Mouse (Mus musculus): ENCODE results near the gene Il22.
A peak's percentile ranks its signal among the peaks of the same experiment; 100 is the strongest.
"Not testable (repeated sequence)": the region's sequence is repeated elsewhere in the genome, so short reads cannot be mapped to it uniquely, and the experiment has no call there.

The Il22 gene

DNA sequence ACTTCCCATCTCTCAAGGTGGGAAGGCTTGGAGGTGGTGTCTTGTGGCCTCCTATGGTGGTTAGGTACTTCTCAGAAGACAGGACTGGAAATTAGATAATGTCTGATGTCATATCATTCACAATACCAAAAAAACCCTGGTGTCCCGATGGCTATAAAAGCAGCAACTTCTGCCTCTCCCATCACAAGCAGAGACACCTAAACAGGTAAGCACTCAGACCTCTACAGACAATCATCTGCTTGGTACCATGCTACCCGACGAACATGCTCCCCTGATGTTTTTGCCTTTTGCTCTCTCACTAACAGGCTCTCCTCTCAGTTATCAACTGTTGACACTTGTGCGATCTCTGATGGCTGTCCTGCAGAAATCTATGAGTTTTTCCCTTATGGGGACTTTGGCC is at the start of gene Il22:
Il22 (plus strand) TSS at position 301 of the 400 bp plus-strand sequence.
- no peak for DNase-seq (ENCODE audit: low spot score)

DNA sequence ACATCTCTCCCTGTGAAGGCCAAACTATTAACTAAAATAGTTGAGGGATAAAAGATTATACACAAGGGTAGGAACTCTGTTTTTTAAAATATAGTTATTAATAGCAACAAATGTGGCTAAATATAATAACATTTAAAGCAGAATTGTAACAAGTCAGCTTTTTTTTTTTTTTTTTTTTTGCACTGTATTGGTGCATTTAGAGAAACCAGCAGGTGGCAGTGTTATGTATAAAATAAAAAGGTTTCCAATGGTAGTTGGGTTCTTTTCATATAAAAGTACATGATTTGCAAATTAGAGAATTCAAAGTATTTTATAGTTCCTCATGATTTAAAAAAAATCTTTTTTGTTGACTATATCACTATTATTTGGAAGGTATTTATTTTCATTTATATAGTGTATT is 48.8 kb upstream of the Il22 start:
- DNase-seq (ENCODE audit: low spot score) = peak; percentile 22

DNA sequence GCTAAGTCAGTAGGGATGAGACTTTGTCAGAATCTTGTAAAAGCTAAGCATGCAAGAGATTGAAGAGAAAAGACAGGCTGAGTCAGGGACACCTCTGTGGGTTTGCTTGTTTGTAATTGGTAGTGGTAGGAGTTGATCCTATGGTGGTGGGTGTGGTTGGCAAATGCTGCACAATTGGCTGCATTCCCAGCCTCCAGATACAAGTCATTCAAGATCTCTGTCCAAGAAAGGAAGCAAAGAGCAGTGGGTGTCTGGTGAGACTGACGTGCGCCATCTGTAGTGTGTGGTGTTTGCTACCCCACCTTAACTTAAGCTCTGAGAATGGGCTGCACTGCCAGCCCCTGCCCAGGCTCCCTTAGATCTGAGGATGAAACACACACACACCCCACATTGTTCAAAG is 43.6 kb upstream of the Il22 start:
- DNase-seq (ENCODE audit: low spot score) = peak; percentile 32

DNA sequence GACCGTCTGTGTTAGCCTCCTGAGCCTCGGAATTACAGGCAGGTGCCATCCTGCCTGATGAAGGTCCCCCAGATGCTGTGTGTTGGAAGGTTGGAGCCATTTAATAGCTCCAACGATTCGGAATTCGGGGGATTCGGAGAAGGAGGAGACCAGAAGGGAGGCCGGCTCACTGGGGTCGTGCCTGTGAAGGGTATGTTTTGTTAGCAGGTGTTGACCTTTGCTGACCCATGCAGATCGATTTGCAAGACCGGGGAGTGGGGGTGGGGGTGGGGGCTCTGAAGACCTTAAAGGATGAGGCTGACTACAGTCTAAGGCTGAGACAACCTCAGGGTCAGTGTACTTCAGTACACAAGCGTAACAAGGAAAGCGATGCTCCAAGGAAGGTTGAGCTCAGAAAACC is 35.5 kb upstream of the Il22 start:
- no peak for DNase-seq (ENCODE audit: low spot score)

DNA sequence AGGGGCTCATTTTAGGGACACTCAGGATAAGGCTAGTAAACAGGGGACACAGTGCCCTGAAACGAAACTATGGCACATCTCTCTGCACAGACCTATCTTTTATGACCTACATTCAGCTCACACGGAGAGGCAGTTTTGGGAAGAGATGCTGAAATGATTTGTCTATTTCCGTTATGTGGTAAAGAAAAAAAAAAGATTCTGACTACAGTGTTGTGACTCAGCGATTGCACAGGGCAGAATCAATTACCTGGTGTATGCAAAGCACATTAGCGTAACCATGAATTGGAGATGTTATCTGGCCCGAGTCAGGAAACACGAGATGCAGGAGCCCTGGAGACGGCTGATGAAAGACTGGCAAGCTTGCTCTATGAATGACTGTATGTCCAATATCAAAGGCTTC is 32.3 kb upstream of the Il22 start:
- no peak for DNase-seq (ENCODE audit: low spot score)

DNA sequence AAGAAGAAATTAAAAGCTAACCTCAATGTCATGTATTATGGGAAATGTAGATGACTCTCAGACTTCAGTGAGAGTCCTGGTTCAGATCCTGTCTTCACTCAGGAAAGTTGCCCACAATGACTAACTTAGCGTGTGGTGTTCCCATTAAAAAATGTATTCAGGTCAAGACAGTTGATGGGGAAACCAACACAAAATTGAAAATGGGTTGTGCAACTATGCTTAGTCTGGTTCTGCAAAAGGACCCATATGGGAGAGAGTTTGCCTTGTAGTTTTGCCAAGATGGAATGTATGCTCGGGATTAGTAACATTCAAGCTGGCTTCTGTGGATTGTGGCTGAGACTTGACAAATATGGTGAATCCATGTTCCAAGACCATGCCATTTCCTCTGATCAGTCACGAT is 31.9 kb upstream of the Il22 start:
- DNase-seq (ENCODE audit: low spot score) = no peak

DNA sequence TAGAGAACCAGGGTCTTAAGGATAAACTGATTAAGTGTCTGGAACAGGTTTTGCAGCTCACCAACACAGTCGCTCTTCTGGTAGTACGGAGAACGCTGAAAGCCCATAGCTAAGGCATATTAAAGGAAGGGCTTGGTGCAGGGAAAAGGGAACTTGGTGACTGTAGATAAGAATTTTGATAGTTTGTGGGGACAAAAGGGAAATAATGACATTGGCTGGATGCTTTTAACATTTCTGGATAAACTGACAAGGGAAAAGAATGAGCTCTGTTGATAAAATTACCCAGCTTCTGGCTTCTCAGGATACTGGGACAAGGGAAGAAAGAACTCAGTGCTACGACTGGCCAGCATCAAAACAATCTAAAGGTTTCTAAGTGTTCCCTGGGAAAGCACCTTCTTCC is 29.2 kb upstream of the Il22 start:
- not testable (repeated sequence) for DNase-seq (ENCODE audit: low spot score)

DNA sequence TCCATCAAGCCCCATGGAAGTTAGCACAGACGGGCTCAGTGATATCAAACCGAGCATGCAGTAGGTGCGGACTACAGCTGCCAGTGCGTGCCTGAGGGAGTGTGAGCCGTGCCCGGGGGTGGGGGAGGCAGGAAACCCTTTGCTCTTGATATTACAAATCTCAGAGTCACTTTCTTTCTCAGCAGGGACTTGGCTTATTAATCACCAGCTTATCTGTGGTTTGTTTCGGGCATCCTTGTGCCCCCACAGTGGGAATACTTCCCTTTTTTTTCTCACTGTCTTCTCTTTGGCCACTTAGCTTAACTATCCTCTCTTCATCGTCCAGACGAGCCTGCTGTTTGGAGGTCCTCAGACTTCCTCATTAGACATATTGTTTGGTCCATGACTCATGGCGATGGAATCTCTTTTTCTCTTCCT is 26.0 kb upstream of the Il22 start:
- no peak for DNase-seq (ENCODE audit: low spot score)

DNA sequence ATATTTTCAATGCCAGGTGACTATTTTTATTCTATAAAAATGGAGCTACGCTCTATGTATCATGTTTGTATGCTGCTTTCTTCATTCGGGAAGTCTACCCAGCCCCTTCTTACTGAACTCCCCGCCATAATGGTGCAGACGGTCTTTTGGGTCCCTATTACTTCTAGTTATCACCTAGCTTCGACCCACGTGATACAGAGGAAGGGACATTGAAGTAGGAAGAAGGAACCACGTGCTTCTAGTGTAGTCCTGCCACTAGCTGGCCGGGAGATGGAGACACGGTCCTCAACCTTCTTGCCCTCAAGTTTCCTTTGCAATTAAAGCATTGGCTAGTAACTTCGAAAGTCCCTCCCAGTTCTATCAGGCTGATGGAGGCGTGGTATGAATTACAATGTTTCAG is 25.5 kb upstream of the Il22 start:
- no peak for DNase-seq (ENCODE audit: low spot score)

DNA sequence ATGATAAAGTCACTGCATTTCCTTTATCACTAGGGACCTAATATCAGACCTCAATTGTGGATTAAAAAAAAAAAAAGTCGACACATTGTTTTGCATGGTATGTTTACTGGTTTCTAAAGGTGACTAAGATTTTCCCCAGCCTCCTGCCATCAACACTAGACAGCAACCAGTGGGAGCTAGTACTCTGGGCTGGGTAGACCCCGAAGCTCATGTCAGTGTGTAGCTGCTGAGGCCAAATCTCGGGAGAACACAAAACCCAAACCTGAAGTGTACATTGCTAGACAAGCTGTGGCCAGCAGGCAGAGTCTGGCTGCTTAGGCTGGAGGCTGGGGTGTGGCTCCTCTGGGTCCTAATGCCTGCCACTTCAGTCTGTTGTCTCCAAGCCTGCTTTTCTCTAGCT is 9.6 kb upstream of the Il22 start:
- DNase-seq (ENCODE audit: low spot score) = not testable (repeated sequence)

DNA sequence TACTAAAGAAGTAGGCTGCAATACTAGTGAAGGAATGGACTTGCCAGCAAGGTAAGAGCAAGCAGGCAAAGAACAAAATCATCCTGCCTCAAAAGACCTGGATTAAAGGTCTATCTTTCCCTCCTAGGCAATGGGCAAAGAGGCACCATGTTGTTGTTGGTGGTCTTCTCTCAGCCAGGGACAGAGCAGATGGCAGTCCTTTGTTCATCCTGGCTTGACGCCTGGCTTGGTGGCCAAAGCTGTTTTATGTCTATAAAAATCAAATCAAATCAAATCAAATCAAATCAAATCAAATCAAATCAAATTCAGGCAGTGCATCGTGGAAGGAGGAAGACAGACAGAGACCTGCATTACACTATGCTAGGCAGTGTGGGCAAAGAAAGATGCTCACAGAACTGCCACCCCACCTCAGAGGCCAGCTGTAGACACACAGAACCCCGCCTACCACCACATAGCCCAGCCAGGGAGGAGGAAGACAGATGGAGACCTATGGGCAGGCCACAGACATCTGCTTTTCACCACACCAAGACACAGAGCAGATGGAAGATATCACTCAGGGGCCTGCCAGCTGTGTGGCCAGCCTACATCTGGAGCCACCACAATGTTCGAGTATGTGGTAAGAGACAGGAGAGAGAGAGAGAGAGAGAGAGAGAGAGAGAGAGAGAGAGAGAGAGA is 11.1 kb downstream of the Il22 start:
- not testable (repeated sequence) for DNase-seq (ENCODE audit: low spot score)

DNA sequence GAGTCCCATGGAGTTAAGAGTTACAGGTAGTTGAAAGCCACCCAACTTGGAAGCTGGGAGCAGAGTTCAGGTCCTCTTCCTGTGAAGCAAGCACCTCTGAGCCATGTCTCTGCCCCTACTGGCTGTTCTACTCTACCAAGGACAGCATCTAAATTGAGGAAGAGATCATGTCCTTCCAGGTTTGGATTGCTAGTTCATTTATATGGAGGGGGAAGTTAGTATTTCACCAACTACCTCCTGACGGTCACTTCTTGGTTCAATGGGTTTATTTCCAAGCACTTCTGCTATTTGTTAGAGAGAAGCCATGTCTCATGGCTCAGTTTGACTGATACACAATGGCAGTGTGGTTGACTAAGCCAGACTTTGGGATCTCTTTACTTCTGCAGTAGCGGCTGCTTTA is 22.9 kb downstream of the Il22 start:
- not testable (repeated sequence) for DNase-seq (ENCODE audit: low spot score)

DNA sequence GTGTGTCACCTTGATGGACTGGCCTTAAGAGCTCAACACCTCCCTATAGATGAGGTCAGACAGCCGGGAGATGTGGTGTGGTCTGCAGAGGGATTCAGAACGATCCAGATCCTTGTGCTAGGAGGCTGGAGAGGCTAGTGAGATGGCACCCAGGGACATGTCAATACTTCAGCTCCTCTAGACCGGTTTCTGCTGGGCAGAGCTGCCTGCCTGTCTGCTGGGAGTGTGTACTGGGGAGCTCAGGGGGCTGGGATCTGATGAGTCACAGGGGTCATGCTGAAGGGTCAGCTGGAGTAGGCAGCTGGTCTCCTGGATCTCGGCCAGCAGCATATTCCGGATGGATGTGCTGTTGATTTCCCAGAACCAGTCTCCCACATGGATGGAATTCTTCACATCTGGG is 27.9 kb downstream of the Il22 start:
- DNase-seq (ENCODE audit: low spot score) = not testable (repeated sequence)

DNA sequence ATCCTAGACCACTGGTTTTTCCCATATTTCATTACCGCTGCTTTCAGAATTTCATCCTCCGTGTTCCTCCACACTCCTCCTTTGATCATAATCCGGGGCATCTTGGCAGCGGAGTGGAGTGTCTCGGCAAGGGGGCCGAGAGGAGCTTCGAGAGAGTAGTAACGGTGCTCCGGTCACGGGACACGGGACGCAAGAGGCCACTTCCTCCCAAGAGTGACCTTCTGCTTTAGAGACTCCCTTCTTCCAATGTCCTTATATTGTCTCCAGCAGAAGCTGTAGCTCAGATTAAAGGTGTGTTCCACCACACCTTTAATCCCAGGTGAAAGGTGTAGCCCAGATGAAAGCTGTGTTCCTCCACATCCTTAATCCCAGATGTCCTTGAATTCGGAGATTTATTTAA is 35.9 kb downstream of the Il22 start, which contains the start of gene Gm32717:
Gm32717 (minus strand) TSS at position 101 of the 400 bp plus-strand sequence.
- DNase-seq (ENCODE audit: low spot score) = not testable (repeated sequence)

DNA sequence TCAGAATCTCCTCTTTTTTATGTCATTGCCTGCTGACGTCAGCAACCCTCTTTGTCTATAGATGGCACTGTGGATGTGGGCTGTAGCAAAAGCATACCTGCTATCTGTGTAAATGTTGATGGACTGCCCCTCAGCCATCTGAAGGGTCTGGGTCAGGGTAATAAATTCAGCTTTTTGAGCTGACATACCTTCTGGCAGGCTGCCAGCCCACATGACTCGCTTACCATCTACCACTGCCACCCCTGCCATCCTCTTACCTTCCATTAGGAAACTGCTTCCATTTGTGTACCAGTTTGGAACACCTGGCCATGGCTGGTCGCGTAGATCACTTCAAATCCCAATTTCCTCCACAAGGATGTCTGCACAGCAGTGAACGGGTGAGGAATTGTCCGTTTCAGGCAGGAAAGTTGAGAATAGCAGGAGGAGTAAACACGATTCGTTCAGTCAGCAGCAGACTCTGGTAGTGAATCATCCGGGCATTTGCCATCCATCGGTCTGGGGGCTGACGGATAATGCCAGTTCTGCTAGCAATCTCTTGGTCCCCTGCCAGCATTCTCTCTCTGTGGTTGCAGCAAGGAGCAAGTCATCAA is 44.4 kb downstream of the Il22 start:
- DNase-seq (ENCODE audit: low spot score) = peak; percentile 7

DNA sequence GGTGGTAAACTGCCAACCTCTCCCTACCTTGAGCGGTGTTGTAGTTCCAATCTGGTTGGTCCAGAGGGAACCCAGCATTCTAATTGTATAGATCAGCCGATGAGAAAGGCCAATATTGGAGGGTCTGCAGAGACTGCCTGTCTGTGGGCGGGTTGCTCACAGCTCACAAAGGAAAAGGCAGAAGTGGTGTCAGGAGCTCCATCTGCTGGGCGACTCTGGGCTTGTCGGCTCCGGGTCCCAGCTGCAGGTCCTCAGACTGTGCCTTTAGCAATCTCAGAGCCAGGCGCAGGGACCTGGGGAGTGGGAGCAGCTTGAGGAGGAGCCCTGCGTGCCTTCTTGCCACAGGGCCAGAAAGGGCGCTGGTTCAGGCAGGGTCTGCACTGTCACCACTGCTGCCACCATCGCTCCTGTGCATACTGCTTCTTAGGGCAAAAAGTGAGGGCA is 46.1 kb downstream of the Il22 start:
- no peak for DNase-seq (ENCODE audit: low spot score)

DNA sequence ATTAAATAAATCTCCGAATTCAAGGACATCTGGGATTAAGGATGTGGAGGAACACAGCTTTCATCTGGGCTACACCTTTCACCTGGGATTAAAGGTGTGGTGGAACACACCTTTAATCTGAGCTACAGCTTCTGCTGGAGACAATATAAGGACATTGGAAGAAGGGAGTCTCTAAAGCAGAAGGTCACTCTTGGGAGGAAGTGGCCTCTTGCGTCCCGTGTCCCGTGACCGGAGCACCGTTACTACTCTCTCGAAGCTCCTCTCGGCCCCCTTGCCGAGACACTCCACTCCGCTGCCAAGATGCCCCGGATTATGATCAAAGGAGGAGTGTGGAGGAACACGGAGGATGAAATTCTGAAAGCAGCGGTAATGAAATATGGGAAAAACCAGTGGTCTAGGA is 53.6 kb downstream of the Il22 start, which contains the start of gene Gm32802:
Gm32802 (plus strand) TSS at position 301 of the 400 bp plus-strand sequence.
- DNase-seq (ENCODE audit: low spot score) = not testable (repeated sequence)

All from layer of hippocampus, adult 9-10 months (tissue).